In the genomic region with DNA sequence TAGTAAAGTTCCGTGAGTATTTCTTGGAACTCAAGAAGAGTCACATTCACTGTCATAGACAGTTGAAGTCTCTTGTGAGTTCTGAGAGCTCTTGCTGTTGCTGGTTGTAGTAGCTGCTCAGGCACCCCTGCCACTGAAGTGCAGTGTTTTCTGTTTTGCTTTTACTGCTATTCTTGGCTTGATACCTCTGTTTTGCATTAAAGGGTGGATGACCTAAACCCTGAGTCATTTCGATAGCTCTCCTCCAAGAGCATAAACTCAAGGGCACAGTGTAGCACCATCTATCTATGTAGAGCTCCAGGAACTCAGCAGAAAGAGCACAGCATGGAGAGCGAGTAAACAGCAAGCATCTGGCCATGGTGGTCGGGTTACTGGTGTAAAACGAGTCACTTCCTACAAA, we compare ENCODE assay signal across 18 mouse cellular contexts. TPM values are rescaled to one million over a fixed set of nuclear protein-coding genes. Genes with fewer than 3 reads are reported as not detected.
A peak's percentile ranks its signal among the peaks of the same experiment; 100 is the strongest.
DNase-seq lines count a peak whose midpoint lies in the region; ATAC-seq lines count a peak whose summit lies in the region.
"Had no signal": no experiment of that assay in that cellular context is flagged by ENCODE, and none has a peak within 500 bp of the region (broad histone marks: within the 10 kb centered on the region; RNA-seq: fewer than 3 reads in every experiment).

No protein-coding gene starts in this region.

- peaks cover 7 to 36% of the 10 kb centered on the region in 2 experiments for H3K4me1 ChIP-seq in heart, embryonic 14.5 days (ENCODE audit: control insufficient read depth in 2 of 2, insufficient read depth in 2 of 2, low read length in 2 of 2)
- peaks cover 36% of the 10 kb centered on the region for H3K4me1 ChIP-seq in limb, embryonic 10.5 days
- peaks cover 17% of the 10 kb centered on the region for H3K4me1 ChIP-seq in midbrain, embryonic 15.5 days

- H3K9ac ChIP-seq in heart, embryonic 14.5 days (ENCODE audit: low read length): peak overlapping the region; percentile 10
- H3K9ac ChIP-seq in midbrain, embryonic 15.5 days: no peak overlapping the region
- H3K9ac ChIP-seq: hindbrain, embryonic 15.5 days; liver, embryonic 13.5 days; neural tube, embryonic 13.5 days had no signal

- H3K36me3 ChIP-seq in heart, embryonic 14.5 days (ENCODE audit: control insufficient read depth, insufficient read depth, low read length): no peaks in the 10 kb centered on the region
- H3K36me3 ChIP-seq in limb, embryonic 10.5 days: no peaks in the 10 kb centered on the region
- H3K36me3 ChIP-seq in midbrain, embryonic 15.5 days (replicated peaks): no peaks in the 10 kb centered on the region
- H3K36me3 ChIP-seq: hindbrain, embryonic 15.5 days; liver, embryonic 13.5 days; neural tube, embryonic 13.5 days had no signal

- H3K9me3 ChIP-seq in heart, embryonic 14.5 days (ENCODE audit: control insufficient read depth, low read length): no peaks in the 10 kb centered on the region
- no peaks in the 10 kb centered on the region for H3K9me3 ChIP-seq in limb, embryonic 10.5 days (replicated peaks)
- H3K9me3 ChIP-seq in midbrain, embryonic 15.5 days: no peaks in the 10 kb centered on the region
- H3K9me3 ChIP-seq: hindbrain, embryonic 15.5 days; liver, embryonic 13.5 days; neural tube, embryonic 13.5 days had no signal

- H3K4me3 ChIP-seq in heart, embryonic 14.5 days (ENCODE audit: control insufficient read depth in 1 of 2, insufficient read depth in 1 of 2, low read depth in 1 of 2, low read length in 2 of 2): no peak overlapping the region; a peak in 1 of 4 replicates
- H3K4me3 ChIP-seq in limb, embryonic 10.5 days: no peak overlapping the region
- no peak overlapping the region for H3K4me3 ChIP-seq in midbrain, embryonic 15.5 days
- H3K4me3 ChIP-seq: hindbrain, embryonic 15.5 days; layer of hippocampus, adult 2 months; liver, embryonic 13.5 days; neural tube, embryonic 13.5 days had no signal

- WGBS in heart, embryonic 14.5 days: 22% methylated on average over 5 of the region's 5 CpGs
- WGBS in limb, embryonic 10.5 days: 23% methylated on average over 5 of the region's 5 CpGs
- 74% methylated on average over 5 of the region's 5 CpGs for WGBS in midbrain, embryonic 15.5 days

- H3K4me2 ChIP-seq in heart, embryonic 14.5 days (ENCODE audit: low read length): peak overlapping the region; percentile 52
- H3K4me2 ChIP-seq in midbrain, embryonic 15.5 days: no peak overlapping the region
- H3K4me2 ChIP-seq: hindbrain, embryonic 15.5 days; liver, embryonic 13.5 days; neural tube, embryonic 13.5 days had no signal

- H3K27ac ChIP-seq in heart, embryonic 14.5 days (replicated peaks in 1 of 2; ENCODE audit: control insufficient read depth in 1 of 2, insufficient read depth in 1 of 2, low read depth in 2 of 2, low read length in 2 of 2): peak overlapping the region; percentile 77 to 83
- no peak overlapping the region; the same call in 1 of the 2 replicates for H3K27ac ChIP-seq in limb, embryonic 10.5 days
- no peak overlapping the region for H3K27ac ChIP-seq in midbrain, embryonic 15.5 days
- H3K27ac ChIP-seq: hindbrain, embryonic 15.5 days; layer of hippocampus, adult 2 months; liver, embryonic 13.5 days; neural tube, embryonic 13.5 days had no signal

- no peak for ATAC-seq in heart, embryonic 14.5 days (ENCODE audit: insufficient number of reproducible peaks, insufficient read depth, low FRiP score, low read depth)
- no peak for ATAC-seq in midbrain, embryonic 15.5 days (replicated peaks)
- ATAC-seq: forebrain, embryonic 14.5 days had no signal

- intact Hi-C loops in heart, postnatal 36 days (cut with DNase I): loop anchor here (5.0 to 10.0 kb wide), 3 partner anchors 492 to 772 kb away; a partner anchor contains a TSS
- intact Hi-C loops in left cerebral cortex, postnatal 14 days (cut with DNase I): no loop called here

- no peaks in the 10 kb centered on the region for H3K27me3 ChIP-seq in heart, embryonic 14.5 days (ENCODE audit: control insufficient read depth, insufficient read depth, low read length)
- H3K27me3 ChIP-seq in limb, embryonic 10.5 days (ENCODE audit: low read depth, poor library complexity, severe bottlenecking): no peaks in the 10 kb centered on the region
- H3K27me3 ChIP-seq in midbrain, embryonic 15.5 days (replicated peaks): no peaks in the 10 kb centered on the region
- H3K27me3 ChIP-seq: hindbrain, embryonic 15.5 days; neural tube, embryonic 13.5 days had no signal

- DNase-seq in adrenal gland, postnatal 14 days: peak; percentile 10
- no peak for DNase-seq in adrenal gland, adult 8-10 months
- DNase-seq in heart, postnatal 36 days: no peak
- peak; percentile 28 for DNase-seq in MN1 (ENCODE audit: low spot score)
- peak; percentile 35 for DNase-seq in limb, embryonic 10.5 days (ENCODE audit: low spot score)
- no peak for DNase-seq in left cerebral cortex, postnatal 14 days (ENCODE audit: low spot score in 2 of 2)
- DNase-seq: cerebellum, adult 18-20 months; gastrocnemius, postnatal 25 days; kidney, adult 9 months; liver, embryonic 13.5 days; midbrain, embryonic 14.5 days; thymus, postnatal 14 days had no signal

RNA-seq across cellular contexts. Expression of a gene that starts 2.1 kb away (rescaled TPM):
- 110 and 118 TPM in 2 replicates for total RNA-seq in adrenal gland, postnatal 14 days (2021)
- 100 to 1,000 TPM; 135 to 205 (median 162) TPM for total RNA-seq in adrenal gland, adult 8-10 months (2022)
- polyA plus RNA-seq in heart, embryonic 14.5 days (2014; fragmentation: Nextera tagmentation; extraction: Ambion mirVana): 141 and 148 TPM in 2 replicates
- 100 to 1,000 TPM; 122 to 126 TPM for total RNA-seq in heart, postnatal 36 days (2021)
- polyA plus RNA-seq in limb, embryonic 10.5 days (2016; fragmentation: Nextera tagmentation; extraction: Ambion mirVana): 74.5 and 86.3 TPM in 2 replicates
- 100 to 1,000 TPM; 228 to 244 TPM for total RNA-seq in left cerebral cortex, postnatal 14 days (2021)
- polyA plus RNA-seq in midbrain, embryonic 15.5 days (2015; fragmentation: Nextera tagmentation; extraction: Ambion mirVana): 174 and 181 TPM in 2 replicates

Comparison
In these comparisons a context has a peak if more than half of its experiments do, and no peak if none do; other contexts are left out.
1. DNase-seq: peak in adrenal gland, postnatal 14 days (single experiment), MN1 (single experiment) and limb, embryonic 10.5 days (single experiment); none in adrenal gland, adult 8-10 months (single experiment), heart, postnatal 36 days (0 of 2) and left cerebral cortex, postnatal 14 days (0 of 2).
2. H3K27ac ChIP-seq: peak in heart, embryonic 14.5 days (2 of 2); none in limb, embryonic 10.5 days (single experiment) and midbrain, embryonic 15.5 days (single experiment).